Mouse (Mus musculus): ENCODE data around the gene Nfatc4. TPM values are rescaled to one million over a fixed set of nuclear protein-coding genes. Genes with fewer than 3 reads are reported as not detected.

Gene Nfatc4
- polyA plus RNA-seq, 1 experiment from 2014 or later, result 21.1 TPM

Other genes with a start within 250 kb of the Nfatc4 start
- 0.18 and 0.28 TPM in 2 replicates for gene Fitm1, start 247.5 kb upstream of the Nfatc4 start, polyA plus RNA-seq (2015; fragmentation: Nextera tagmentation; extraction: Ambion mirVana)
- 217 and 224 TPM in 2 replicates for gene Psme1, start 245.0 kb upstream of the Nfatc4 start, polyA plus RNA-seq (2015; fragmentation: Nextera tagmentation; extraction: Ambion mirVana)
- gene Emc9, start 237.8 kb upstream of the Nfatc4 start, polyA plus RNA-seq (2015; fragmentation: Nextera tagmentation; extraction: Ambion mirVana), result 14.0 and 15.6 TPM in 2 replicates
- gene Psme2, start 232.0 kb upstream of the Nfatc4 start, polyA plus RNA-seq (2015; fragmentation: Nextera tagmentation; extraction: Ambion mirVana), result 347 and 368 TPM in 2 replicates
- 19.0 and 19.8 TPM in 2 replicates for gene Rnf31, start 231.4 kb upstream of the Nfatc4 start, polyA plus RNA-seq (2015; fragmentation: Nextera tagmentation; extraction: Ambion mirVana)
- gene Irf9, start 219.6 kb upstream of the Nfatc4 start, polyA plus RNA-seq (2015; fragmentation: Nextera tagmentation; extraction: Ambion mirVana), result 11.6 and 12.9 TPM in 2 replicates
- 13.1 and 13.9 TPM in 2 replicates for gene Rec8, start 205.1 kb upstream of the Nfatc4 start, polyA plus RNA-seq (2015; fragmentation: Nextera tagmentation; extraction: Ambion mirVana)
- 65.5 and 71.1 TPM in 2 replicates for gene Ipo4, start 187.2 kb upstream of the Nfatc4 start, polyA plus RNA-seq (2015; fragmentation: Nextera tagmentation; extraction: Ambion mirVana)
- 0.53 and 0.70 TPM in 2 replicates for gene Gm49378, start 185.2 kb upstream of the Nfatc4 start, polyA plus RNA-seq (2015; fragmentation: Nextera tagmentation; extraction: Ambion mirVana)
- gene Tm9sf1, start 179.3 kb upstream of the Nfatc4 start, polyA plus RNA-seq (2015; fragmentation: Nextera tagmentation; extraction: Ambion mirVana), result 131 and 133 TPM in 2 replicates
- gene Tssk4, start 173.0 kb upstream of the Nfatc4 start, polyA plus RNA-seq (2015; fragmentation: Nextera tagmentation; extraction: Ambion mirVana), result 1.0 and 1.3 TPM in 2 replicates
- 65.6 and 70.7 TPM in 2 replicates for gene Mdp1, start 162.6 kb upstream of the Nfatc4 start, polyA plus RNA-seq (2015; fragmentation: Nextera tagmentation; extraction: Ambion mirVana)
- 52.3 and 58.4 TPM in 2 replicates for gene Gmpr2, start 151.2 kb upstream of the Nfatc4 start, polyA plus RNA-seq (2015; fragmentation: Nextera tagmentation; extraction: Ambion mirVana)
- 464 and 495 TPM in 2 replicates for gene Nedd8, start 151.0 kb upstream of the Nfatc4 start, polyA plus RNA-seq (2015; fragmentation: Nextera tagmentation; extraction: Ambion mirVana)
- gene Tinf2, start 141.3 kb upstream of the Nfatc4 start, polyA plus RNA-seq (2015; fragmentation: Nextera tagmentation; extraction: Ambion mirVana), result 32.6 and 37.1 TPM in 2 replicates
- gene Tgm1, start 109.2 kb upstream of the Nfatc4 start, polyA plus RNA-seq (2015; fragmentation: Nextera tagmentation; extraction: Ambion mirVana), result 0.75 and 1.4 TPM in 2 replicates
- 36.9 and 37.5 TPM in 2 replicates for gene Rabggta, start 100.9 kb upstream of the Nfatc4 start, polyA plus RNA-seq (2015; fragmentation: Nextera tagmentation; extraction: Ambion mirVana)
- gene Dhrs1, start 77.5 kb upstream of the Nfatc4 start, polyA plus RNA-seq (2015; fragmentation: Nextera tagmentation; extraction: Ambion mirVana), result 151 and 173 TPM in 2 replicates
- gene Nop9, start 77.5 kb upstream of the Nfatc4 start, polyA plus RNA-seq (2015; fragmentation: Nextera tagmentation; extraction: Ambion mirVana), result 28.3 and 33.6 TPM in 2 replicates
- 118 and 152 TPM in 2 replicates for gene Cideb, start 64.7 kb upstream of the Nfatc4 start, polyA plus RNA-seq (2015; fragmentation: Nextera tagmentation; extraction: Ambion mirVana)
- 0.35 and 0.82 TPM in 2 replicates for gene Ltb4r2, start 61.7 kb upstream of the Nfatc4 start, polyA plus RNA-seq (2015; fragmentation: Nextera tagmentation; extraction: Ambion mirVana)
- gene Ltb4r1, start 57.2 kb upstream of the Nfatc4 start, polyA plus RNA-seq (2015; fragmentation: Nextera tagmentation; extraction: Ambion mirVana), result 1.0 and 1.1 TPM in 2 replicates
- gene Adcy4, start 39.0 kb upstream of the Nfatc4 start, polyA plus RNA-seq (2015; fragmentation: Nextera tagmentation; extraction: Ambion mirVana), result 6.5 and 6.6 TPM in 2 replicates
- 51.2 and 55.8 TPM in 2 replicates for gene Ripk3, start 34.3 kb upstream of the Nfatc4 start, polyA plus RNA-seq (2015; fragmentation: Nextera tagmentation; extraction: Ambion mirVana)
- gene Nynrin, start 30.9 kb downstream of the Nfatc4 start, polyA plus RNA-seq (2015; fragmentation: Nextera tagmentation; extraction: Ambion mirVana), result 12.6 and 13.6 TPM in 2 replicates
- gene Cbln3, start 61.2 kb downstream of the Nfatc4 start, polyA plus RNA-seq (2015; fragmentation: Nextera tagmentation; extraction: Ambion mirVana), result 0.17 and 0.27 TPM in 2 replicates
- gene Khnyn, start 61.8 kb downstream of the Nfatc4 start, polyA plus RNA-seq (2015; fragmentation: Nextera tagmentation; extraction: Ambion mirVana), result 12.5 and 13.6 TPM in 2 replicates
- gene Sdr39u1, start 77.1 kb downstream of the Nfatc4 start, polyA plus RNA-seq (2015; fragmentation: Nextera tagmentation; extraction: Ambion mirVana), result 85.2 and 89.2 TPM in 2 replicates
- 4.1 and 5.7 TPM in 2 replicates for gene Cma1, start 121.5 kb downstream of the Nfatc4 start, polyA plus RNA-seq (2015; fragmentation: Nextera tagmentation; extraction: Ambion mirVana)
- gene Cma2, start 127.8 kb downstream of the Nfatc4 start, polyA plus RNA-seq (2015; fragmentation: Nextera tagmentation; extraction: Ambion mirVana), result not detected in 2 replicates
- gene Mcpt1, start 194.8 kb downstream of the Nfatc4 start, polyA plus RNA-seq (2015; fragmentation: Nextera tagmentation; extraction: Ambion mirVana), result 0.27 and 0.48 TPM in 2 replicates
- gene Mcpt9, start 207.4 kb downstream of the Nfatc4 start, polyA plus RNA-seq (2015; fragmentation: Nextera tagmentation; extraction: Ambion mirVana), result not detected in 2 replicates
- 0.37 and 0.55 TPM in 2 replicates for gene Mcpt2, start 218.9 kb downstream of the Nfatc4 start, polyA plus RNA-seq (2015; fragmentation: Nextera tagmentation; extraction: Ambion mirVana)
- gene Mcpt4, start 239.2 kb downstream of the Nfatc4 start, polyA plus RNA-seq (2015; fragmentation: Nextera tagmentation; extraction: Ambion mirVana), result 0.55 and 0.69 TPM in 2 replicates